Mouse (Mus musculus) lung, adult 18-20 months (tissue): Measurements from ENCODE around the gene Ogfrl1.

Experiments
- DNase-seq, 2 experiments: peaks; one replicate each; pipeline ENCODE4 v3.0.0; 2022; ENCODE audit warnings: mixed read lengths in 2 of 2

The Ogfrl1 gene

GRCm38 (mm10) chr1:23345633-23346032 lies 51.9 kb downstream of the Ogfrl1 start:
- no peak for DNase-seq

GRCm38 (mm10) chr1:23342864-23343263 lies 54.7 kb downstream of the Ogfrl1 start:
- no peak for DNase-seq

DNA sequence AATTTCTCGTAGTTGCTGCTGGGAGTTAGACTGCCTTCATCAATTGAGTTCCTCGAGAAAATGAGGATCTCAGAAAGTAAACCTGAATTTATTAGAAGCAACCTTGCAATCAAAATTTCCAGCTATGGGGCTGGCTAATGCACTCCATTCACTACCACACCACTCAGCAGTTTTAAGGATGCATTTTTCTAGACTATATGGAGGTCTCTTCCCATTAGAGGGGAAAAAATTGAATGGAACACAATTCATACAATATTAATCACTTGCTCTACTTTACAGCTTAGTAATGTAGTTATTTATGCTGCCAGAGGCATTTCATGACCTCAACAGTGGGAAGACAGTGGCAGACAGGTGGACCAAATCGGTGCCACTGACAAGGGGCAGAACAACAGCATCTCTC lies 55.3 kb downstream of the Ogfrl1 start:
- DNase-seq: no peak

DNA sequence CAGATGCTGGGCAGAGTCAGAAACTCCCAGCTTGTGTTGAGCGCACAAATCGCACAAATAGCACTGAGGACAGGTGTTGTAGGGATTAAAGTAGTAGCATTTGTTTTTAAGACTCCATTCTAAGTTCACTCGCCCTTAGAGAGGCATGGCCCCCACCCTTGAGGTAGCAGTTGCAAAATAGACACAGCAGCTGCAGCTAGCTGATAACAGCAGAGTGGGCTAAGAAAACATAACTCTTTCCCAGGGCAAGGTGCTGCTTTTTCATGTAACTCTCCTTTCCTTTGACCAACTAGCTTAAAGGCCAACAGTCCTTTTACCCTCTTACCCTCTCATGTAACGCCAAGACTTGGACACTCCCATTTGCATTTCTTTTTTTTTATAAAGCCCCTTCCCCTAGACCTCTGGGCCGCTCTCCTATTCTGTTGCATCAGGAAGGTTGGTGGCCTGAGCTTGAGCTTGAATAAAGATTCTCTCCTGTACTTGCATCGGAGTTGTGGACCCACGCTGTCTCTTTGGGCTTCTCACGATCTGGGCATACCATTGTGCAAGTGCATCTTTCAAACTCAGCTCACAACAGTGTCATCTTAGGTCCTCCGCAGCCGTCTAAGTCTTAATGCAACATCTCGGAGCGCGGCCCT lies 61.7 kb downstream of the Ogfrl1 start:
- no peak for DNase-seq

DNA sequence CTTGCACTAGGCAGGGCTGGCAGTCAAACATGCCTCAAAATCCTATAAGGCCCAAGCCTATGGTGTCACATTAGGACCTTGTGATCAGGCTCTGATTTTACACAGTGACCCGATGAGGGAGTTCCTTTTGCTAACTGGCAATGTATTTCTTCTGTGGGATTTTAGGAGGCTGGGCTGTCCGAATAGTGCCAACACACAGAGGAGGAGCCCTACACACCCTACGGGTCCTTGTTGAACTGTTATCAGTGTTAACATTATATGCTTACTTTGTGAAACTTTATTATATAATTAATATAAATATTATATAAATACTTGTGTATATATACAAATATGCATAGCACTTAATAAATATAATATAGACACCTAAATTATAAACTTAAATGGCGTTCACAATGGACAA lies 62.5 kb downstream of the Ogfrl1 start:
- no peak for DNase-seq

DNA sequence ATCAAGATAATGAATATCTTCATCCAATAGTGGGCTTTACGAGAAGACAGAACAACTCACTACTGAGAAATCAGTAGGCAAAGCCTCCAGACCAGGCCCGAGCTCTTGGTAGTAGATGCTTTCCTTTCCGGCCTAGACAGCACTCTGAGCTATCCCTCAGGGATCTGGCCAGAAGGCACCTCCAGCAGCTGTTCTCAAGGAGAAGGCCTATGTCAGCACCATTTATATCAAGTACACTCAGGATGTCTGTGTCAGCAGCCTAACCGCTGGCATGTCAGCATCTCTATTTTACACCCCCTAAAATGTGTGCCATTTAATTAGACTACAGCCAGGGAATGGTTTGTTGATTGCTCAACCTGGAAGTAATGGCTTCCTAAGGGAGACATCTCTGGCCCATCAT lies 65.4 kb downstream of the Ogfrl1 start:
- no peak for DNase-seq

DNA sequence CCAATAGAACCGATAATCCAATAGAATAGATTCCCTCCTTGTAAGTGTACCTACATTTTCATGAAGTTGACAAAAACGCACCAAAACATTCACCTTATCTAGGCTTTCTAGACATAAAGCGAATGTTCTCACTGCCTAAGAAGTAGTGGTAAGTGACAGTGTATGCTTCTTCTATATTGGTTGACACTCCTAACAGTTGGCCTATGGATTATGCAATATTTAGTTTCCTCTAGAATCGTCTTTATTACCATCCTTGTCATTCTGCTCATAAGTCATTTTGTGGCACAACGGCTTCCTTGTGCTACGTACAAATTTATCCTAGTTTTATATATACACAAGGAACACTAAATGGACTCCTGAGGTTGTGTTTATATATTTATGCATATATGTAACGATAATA lies 72.4 kb downstream of the Ogfrl1 start:
- no peak for DNase-seq

DNA sequence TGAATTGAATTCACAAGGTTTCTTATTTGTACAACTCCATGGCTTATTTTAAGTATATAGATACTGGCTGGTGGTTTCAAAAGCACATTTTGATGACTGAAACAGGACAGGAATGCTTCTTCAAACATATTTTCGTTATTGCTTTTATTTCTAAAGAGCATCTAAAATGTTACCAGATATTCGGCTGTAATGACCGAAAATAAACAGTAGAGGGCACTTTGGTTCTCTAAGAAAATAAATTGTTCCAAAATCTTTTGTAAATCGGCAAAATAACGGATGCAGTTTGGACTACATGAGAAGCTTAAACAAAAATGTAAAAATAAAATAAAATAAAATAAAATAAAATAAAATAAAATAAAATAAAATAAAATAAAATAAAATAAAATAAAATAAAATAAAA lies 73.3 kb downstream of the Ogfrl1 start:
- no peak for DNase-seq

DNA sequence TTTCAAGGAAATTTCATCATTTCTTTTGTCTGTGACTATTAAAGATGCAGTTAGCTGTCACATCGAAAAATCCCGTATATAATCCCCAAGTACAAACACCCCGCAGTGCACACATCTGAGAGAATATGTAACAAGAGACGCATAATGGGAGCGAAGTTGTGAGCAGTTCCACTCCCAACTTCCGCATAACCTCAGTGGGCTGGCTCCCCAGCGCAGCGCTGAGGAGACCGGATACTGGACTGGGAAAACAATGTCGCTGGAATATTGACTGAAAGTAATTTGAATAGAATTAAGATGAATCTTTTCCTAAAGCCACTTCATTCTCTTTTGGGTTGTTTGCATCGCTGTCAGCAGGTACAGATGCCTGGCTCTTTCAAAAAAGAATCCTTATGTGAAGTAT lies 74.3 kb downstream of the Ogfrl1 start:
- peak in 1 of 2 experiments; percentile 13 for DNase-seq

DNA sequence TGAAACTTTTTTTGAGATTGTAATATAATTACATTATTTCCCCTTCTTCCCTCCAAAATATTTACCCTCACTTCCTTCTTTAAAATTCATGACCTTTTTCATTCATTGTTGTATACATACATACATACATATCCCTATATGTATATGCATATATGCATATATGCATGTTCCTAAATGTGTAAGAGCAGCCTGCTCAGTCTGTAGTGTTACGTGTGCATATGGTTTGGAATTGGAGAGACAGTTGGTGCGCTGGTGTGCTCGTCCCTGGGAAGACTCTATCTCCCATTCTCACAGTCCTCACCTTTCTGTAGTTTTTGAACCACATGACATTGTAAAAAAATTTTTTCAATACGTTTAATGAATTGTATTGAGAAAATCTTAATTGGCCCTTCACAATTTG lies 75.4 kb downstream of the Ogfrl1 start:
- DNase-seq: no peak

DNA sequence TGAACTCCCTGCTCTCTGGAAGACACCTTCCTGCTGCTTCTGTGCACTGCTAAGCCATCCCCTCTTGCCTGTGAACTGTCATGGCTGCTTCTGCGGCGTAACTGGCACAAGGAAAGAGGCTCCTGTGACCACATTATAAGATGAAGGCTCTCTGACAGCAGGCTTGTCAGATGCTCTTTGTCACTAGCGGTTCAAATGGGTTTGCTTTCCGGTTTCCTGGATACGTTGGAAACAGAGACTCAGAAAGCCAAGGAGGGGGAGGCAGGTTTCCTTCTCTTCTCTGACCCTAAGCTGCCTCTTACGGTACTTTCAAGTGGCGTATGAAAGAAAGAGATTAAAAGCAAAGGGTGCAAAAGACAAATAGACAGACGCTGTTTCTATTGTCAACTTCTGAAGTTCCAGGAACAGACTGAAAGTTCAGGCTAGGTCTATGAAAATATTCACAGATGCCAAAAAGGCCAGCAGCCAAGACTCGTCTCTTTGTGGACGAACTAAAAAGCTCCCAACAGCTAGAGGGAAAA lies 76.2 kb downstream of the Ogfrl1 start:
- DNase-seq: peak; percentile 15 to 50

- DNase-seq: peak in 1 of 2 experiments; percentile 21
Measured at GRCm38 (mm10) chr1:23320591-23321195, 76.9 kb downstream of the Ogfrl1 start.
